Mouse (Mus musculus) CD8-positive naive resting alpha-beta T cell, adult 2 months (primary cell): ENCODE results near the gene Casd1.
"Not testable (repeated sequence)": the region's sequence is repeated elsewhere in the genome, so short reads cannot be mapped to it uniquely, and the experiment has no call there.

Source experiments
- DNase-seq, 2 experiments: peaks; one replicate each; pipeline ENCODE4 v3.0.0; 2022; ENCODE audit warnings: low read depth in 2 of 2, low spot score in 2 of 2

Gene Casd1

GRCm38 (mm10) chr6:4611853-4612252 is 11.2 kb downstream of the Casd1 start:
- DNase-seq, result no peak

GRCm38 (mm10) chr6:4612431-4612830 is 11.8 kb downstream of the Casd1 start:
- DNase-seq, result no peak

DNA sequence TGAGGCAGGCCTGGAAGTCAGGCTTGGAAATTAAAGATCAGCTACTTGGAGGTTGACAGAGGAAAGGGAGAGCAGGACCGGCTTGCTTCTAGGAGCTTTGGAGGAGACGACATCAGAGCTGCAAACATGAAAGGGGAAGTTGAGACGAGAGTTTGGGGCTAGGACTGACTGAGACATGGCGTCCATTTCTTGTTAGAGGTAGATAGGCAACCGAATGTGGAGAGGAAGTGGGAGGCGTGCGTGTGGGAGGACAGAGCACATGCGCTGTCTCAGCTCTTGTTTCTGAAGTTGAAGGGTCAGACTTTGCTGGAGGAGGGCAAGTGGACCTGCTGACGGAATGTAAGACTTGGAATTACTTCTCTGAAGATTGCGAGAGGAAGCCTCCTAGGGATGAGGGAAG is 17.3 kb downstream of the Casd1 start:
- DNase-seq, result no peak

GRCm38 (mm10) chr6:4631464-4631863 is 30.8 kb downstream of the Casd1 start:
- DNase-seq, result no peak

- no peak for DNase-seq
Observed at GRCm38 (mm10) chr6:4633189-4633588, 32.5 kb downstream of the Casd1 start.

DNA sequence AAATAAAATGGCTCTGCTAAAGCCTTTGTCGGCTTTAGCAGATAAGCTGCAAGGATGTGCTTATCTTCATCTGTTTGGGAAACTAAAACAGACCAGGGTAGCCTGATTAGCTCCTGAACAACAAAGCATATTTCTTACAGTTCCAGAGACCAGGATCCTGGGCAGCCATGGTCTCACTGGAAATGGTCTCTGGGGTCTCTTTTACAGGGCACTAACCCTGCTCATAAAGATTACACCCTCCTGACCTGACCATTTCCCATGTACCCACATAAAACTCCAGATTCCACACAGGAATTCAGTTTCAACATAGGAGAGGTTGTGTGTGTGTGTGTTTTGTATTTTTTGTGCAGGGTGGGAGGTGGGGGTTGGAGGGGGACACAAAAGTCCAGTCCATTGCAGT is 34.2 kb downstream of the Casd1 start:
- DNase-seq, result no peak

DNA sequence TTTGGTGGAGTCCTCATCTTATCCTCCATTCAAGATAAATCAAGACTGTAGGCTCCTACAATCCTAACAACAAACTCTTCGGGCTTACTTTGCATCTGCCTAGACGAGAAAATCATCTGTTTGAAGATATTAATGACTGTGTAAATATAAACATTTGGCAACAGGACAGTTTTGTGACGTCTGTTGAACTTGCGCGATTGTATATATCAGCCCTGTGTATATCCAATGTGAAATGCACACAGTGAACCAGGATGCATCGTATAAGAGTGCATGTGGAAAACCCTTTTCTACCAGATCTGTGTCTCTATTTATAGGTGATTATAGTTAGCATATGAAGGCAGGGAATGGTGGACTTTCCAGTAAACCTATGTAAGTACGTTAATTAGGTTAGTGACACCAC is 41.4 kb downstream of the Casd1 start:
- DNase-seq, result no peak

DNA sequence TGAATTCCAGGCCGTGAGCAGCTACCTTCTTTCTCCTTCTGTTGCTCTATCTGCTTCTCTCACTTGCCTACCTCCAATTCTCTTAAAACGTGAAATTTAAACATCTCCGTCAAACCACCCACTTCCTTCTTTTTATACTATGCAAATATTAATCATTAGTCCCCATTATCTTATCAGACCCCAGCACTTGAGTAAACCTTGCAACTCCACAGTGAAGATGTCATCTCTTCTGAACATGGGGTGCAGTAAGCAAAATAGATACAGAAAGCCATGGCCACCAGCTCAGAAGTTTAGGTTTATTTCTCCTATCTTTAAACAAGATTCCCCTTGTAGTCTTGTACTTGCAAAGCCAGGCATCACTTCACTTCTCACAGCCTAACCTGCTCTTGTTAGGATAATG is 46.7 kb downstream of the Casd1 start:
- no peak for DNase-seq

DNA sequence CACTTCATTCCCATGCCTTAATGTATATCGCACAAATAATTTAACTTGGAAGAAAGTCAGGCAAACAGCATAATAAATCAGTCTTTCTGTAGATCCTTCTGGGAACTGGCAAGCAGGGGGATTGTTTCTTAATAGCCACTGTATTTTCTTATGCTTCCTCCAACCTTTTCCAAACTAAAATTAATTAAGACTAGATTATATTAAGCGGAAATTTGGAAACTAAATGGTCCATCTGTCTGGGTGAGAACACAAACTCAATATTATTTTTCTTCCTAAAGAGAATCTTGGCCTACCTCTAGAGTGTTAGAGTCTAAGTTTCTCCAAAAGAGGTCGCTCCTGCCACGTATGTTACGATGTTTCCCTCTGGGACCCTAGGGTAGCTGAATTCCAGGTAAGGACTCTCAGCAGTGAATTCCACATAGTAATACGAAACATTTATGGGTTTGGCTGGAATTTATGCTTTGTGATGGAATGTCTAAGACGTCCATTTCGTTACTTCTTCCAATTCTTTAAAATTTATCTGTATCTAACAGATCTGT is 52.0 kb downstream of the Casd1 start:
- DNase-seq, result no peak

- not testable (repeated sequence) for DNase-seq
Observed at GRCm38 (mm10) chr6:4653741-4654140, 53.1 kb downstream of the Casd1 start.

DNA sequence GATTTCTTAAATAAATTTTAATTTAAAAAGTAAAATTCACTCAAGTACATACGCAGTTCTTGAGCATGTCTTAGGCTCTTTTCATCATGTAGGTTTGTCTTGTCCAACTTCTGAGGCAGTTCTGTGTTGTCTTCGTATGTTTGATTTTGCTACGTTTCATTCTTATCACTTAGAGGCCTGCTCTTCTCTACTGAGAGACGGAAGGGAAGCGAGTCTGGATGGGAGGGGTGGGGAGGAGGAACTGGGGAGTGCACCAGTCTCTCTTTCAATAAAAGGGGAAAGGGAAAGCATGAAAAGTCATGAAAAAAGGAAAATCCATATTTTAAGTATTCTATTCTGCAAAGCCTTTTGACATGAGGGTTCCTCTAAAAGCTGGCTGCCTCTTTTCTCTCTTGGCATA is 54.8 kb downstream of the Casd1 start:
- no peak for DNase-seq

DNA sequence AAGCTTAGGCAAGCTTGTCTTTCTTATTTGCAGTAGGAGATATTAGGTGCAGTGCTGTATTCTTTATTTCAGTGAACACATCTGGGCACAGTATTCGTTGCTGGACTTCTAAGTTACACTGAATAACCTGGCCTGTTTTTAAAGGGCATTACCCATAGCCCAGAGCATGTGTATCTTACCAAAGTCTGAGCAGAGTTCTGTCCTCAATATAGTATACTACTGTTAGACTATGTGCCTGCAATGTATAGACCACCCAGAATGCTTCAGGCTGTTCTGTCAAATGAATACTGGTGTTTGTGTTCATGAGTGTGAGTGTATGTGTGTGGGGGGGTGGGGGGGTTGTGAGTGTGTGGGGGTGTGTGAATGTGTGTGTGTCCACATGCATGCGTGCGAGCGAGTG is 55.3 kb downstream of the Casd1 start:
- DNase-seq, result no peak

DNA sequence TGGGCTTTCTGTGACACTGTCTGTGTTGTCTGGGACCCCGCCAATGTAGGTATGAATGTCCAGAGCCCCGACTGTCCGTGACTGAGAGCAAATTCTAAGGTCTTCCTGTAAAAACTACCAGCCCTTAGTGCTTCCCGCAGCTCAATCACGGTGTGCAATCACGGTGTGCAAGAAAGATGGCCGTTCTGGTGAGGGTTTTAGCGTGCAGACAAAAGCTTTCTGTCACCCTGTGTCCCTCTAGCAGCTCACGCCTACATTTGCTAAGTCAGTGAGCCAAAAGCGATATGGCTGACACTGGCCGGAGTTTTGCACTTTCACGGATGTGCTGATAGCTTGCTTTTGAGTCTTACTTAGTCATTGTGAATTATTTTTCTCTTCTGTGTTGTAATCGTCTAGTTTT is 58.2 kb downstream of the Casd1 start:
- no peak for DNase-seq

- no peak for DNase-seq
Observed at GRCm38 (mm10) chr6:4663516-4663915, 62.9 kb downstream of the Casd1 start.

DNA sequence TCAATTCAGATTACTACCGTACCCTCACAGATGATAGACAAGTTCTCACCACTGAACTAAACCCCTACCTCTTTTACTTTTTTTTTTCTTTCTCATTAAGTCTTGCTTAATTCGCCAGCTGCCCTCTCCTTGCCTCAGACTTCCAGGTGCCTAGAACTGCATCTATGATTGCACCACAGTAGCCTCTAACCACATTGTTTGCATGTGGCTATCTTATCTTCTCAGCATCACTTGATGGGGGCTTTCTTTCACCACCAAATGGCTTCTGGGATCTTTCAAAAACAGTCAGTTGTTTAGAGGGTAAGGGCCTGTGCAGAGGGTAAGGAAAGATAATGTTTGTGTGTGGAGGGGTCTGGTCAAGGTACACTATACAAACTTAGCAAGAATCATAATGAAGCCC is 63.7 kb downstream of the Casd1 start:
- DNase-seq, result no peak

DNA sequence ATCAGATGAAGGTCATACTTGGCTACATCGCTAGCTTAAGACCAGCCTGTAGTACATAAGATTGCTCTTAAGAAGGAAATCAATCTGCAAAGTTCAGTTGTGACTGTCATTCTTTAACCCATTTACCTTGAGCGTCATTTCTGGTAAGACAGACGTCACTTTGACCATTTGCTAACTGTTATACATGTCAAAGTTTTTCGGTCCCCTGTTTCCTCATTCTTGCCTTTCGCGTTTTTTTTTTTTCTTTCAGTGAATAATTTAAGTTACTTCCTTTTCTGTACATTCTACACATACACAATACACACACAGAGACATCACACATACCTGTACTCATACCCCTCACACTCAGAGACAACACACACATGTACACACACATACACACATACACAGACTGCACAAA is 64.5 kb downstream of the Casd1 start:
- no peak for DNase-seq

DNA sequence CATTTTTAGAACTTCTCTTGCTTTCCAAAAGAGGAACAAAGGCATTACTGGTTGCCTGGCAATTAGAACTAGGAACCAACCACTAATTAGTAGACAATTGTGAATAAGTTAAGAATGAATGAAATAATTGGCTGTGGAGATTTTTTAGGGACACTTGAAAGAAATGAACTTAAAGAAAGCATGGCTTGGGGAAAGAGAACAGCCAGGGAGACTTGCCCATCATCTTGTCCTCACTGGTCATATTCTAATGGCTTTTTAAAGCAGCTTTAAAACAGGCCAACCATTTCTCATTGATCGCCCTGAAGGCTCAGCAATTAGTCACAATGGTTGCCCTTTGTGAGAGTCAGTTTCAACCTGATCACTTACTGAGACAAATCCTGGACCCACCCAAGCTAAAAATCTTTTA is 76.7 kb downstream of the Casd1 start:
- no peak for DNase-seq

DNA sequence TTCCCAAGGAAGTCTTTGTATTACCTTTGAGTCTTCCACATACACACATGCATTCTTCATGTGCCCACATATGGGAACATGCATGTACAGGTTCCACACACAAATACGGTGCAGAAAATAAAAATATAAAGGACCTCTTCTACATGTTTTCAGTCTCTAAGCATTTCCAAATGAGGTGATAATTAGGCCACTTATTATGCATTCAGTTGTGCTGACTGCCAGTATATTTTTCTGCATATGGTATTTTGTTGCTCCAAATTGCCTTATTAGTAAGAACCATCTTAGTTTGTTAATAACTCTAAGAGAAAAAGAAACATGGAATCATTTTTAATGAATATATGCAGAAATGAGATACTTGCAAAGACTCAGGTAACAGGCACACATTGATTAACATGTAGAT is 79.3 kb downstream of the Casd1 start:
- DNase-seq, result no peak

DNA sequence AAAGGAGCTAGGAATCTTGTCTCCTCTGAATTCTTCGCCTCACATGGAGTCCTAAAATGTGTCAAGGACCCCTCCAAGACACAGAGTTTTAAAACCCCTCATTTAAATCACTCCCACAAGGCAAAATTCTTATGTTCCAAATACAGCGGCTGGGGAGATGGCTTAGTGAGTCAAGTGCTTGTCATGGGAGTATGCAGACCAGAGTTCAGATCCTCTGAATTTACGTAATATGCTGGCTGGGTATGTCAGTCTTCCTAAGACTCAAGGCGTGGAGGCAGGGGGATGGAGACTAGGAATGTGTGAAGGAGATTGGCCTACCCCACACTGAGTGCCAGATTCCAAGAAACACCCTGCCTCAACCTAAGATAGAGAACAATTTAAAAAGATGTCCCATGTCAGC is 79.9 kb downstream of the Casd1 start:
- no peak for DNase-seq

GRCm38 (mm10) chr6:4684706-4685340 is 84.2 kb downstream of the Casd1 start:
- no peak for DNase-seq

GRCm38 (mm10) chr6:4690438-4690837 is 89.8 kb downstream of the Casd1 start:
- no peak for DNase-seq
